Mouse (Mus musculus): Measurements from ENCODE around the gene Fam207a. TPM values are rescaled to one million over a fixed set of nuclear protein-coding genes. Genes with fewer than 3 reads are reported as not detected.

Gene Fam207a
- polyA plus RNA-seq, 1 experiment, result not detected

DNA sequence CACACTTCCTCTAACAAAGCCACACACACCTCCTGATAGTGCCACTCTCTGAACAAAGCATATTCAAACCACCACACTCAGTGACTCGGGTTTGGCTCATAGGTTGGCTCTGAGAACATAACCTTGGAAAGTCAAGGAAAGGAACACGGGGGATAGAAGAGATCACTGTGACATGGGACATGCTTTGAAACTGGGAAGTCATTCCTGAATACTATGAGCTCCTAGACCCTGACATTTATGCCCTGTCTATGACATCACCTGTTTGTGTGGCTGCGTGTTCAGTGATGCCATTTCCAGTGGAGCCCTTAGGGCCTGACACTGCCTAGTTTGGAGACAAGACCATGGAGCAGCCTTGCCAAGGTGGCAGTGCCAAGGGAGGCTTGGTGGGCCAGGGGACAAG lies 57.9 kb downstream of the Fam207a start:
- 79% methylated on average over 3 of the region's 3 CpGs for WGBS
- H3K4me1 ChIP-seq (ENCODE audit: control insufficient read depth, insufficient read depth, low read length), result peaks cover 30% of the 10 kb centered on the region
- H3K27ac ChIP-seq (ENCODE audit: insufficient read depth, low read depth, low read length), result no peak overlapping the region
- no peak overlapping the region for H3K4me3 ChIP-seq (ENCODE audit: insufficient read depth, low read depth, low read length)
- TF ChIP-seq POLR2A (IDR thresholded peaks at IDR 0.05; ENCODE audit: insufficient read depth, low read depth, low read length) (no peak), CTCF (IDR thresholded peaks at IDR 0.05; ENCODE audit: insufficient read depth, low read depth, low read length) (no peak)

DNA sequence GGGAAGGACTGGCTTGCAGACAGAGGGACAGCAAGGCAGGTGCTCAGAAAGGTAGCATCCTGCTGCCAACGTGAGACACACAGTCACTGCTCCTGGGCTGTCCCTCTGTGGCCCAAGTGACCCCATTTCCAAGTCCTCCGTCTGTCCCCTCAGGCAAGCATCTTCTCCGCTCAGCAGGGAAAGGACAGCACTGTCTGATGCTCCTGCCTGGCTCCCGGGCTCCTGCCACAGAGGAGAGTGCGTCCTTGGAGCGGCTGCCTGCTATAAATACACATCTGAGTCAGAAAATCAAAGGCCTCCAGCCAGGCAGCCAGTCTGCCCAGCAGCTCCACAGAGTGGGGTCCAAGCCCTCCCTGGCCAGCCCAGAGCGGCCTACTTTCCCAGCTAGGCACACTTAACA lies 59.1 kb downstream of the Fam207a start:
- Histone ChIP-seq H3K27ac (ENCODE audit: insufficient read depth, low read depth, low read length) (peak overlapping the region; percentile 70), H3K4me3 (ENCODE audit: insufficient read depth, low read depth, low read length) (no peak overlapping the region), H3K4me1 (ENCODE audit: control insufficient read depth, insufficient read depth, low read length) (peaks cover 30% of the 10 kb centered on the region)
- 45% methylated on average over 7 of the region's 7 CpGs for WGBS
- no peak for TF ChIP-seq POLR2A (IDR thresholded peaks at IDR 0.05; ENCODE audit: insufficient read depth, low read depth, low read length)
- no peak for TF ChIP-seq CTCF (IDR thresholded peaks at IDR 0.05; ENCODE audit: insufficient read depth, low read depth, low read length)

DNA sequence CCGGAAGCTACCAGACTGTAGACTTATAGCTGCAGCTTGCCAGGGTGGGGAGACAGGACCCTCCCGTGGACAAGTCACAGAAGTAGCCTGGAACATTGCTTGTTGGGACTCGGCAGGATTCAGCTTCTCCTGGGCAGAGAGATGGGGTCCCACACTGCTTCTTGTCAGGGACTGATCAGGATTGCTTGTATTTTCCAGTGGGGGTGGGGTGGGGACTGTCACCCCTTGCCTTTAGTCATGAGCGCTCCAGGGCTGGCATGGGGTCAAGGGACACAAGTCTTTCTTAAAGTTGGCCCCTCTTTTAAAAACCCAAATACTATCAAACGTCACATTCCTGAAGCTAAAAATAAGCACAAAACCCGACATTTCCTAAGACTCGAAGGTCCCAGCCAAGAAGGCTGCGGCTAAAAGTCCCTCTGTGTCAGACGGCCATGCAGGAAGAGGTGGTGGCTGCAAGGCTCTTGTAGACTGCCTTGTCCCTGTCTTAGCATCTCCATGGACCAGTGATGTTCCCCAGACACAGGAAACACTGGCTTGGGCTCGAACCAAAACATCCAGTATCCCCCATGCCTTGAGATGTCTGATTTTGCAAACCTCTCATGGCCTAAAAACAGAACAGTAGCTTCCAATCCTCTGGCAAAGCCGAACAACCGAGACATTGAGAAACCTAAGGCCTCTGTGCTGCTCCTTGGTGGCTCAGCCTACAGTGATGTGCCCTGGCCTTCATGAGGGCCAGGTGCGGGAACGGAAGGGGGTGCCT lies 60.2 kb downstream of the Fam207a start:
- H3K27ac ChIP-seq (ENCODE audit: insufficient read depth, low read depth, low read length), result peak overlapping the region; percentile 70; the same call in 1 of the 2 replicates
- TF ChIP-seq POLR2A (IDR thresholded peaks at IDR 0.05; ENCODE audit: insufficient read depth, low read depth, low read length) (no peak), CTCF (IDR thresholded peaks at IDR 0.05; ENCODE audit: insufficient read depth, low read depth, low read length) (no peak)
- WGBS, result 79% methylated on average over 14 of the region's 14 CpGs

DNA sequence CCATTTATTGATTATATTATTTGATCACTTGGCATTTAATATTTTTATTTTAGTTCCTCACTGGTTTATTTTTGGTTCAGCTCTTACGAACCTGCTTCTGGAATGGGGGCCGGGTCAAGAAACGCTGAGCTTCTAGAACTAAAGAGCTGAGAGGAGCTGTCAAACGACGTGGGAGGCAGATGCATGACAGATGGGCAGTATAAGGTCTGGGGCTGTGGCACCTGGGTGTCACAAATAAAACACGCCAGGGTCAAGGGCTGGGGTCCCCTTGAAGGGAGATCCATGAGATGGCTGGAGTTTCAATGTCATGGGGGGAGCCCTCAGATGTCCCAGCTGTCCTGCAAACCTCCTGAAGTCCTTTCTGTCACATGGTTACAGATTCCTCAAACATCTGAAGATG lies 60.8 kb downstream of the Fam207a start:
- TF ChIP-seq POLR2A (IDR thresholded peaks at IDR 0.05; ENCODE audit: insufficient read depth, low read depth, low read length) (no peak), CTCF (IDR thresholded peaks at IDR 0.05; ENCODE audit: insufficient read depth, low read depth, low read length) (no peak)
- no peak overlapping the region for H3K4me3 ChIP-seq (ENCODE audit: insufficient read depth, low read depth, low read length)
- H3K4me1 ChIP-seq (ENCODE audit: control insufficient read depth, insufficient read depth, low read length), result peaks cover 36% of the 10 kb centered on the region
- WGBS, result 89% methylated on average over 6 of the region's 6 CpGs
- no peak overlapping the region for H3K27ac ChIP-seq (ENCODE audit: insufficient read depth, low read depth, low read length)

More for the DNA sequence above, 60.2 kb downstream of the Fam207a start:
- Histone ChIP-seq H3K4me1 (ENCODE audit: control insufficient read depth, insufficient read depth, low read length) (peaks cover 34% of the 10 kb centered on the region), H3K4me3 (ENCODE audit: insufficient read depth, low read depth, low read length) (no peak overlapping the region)

DNA sequence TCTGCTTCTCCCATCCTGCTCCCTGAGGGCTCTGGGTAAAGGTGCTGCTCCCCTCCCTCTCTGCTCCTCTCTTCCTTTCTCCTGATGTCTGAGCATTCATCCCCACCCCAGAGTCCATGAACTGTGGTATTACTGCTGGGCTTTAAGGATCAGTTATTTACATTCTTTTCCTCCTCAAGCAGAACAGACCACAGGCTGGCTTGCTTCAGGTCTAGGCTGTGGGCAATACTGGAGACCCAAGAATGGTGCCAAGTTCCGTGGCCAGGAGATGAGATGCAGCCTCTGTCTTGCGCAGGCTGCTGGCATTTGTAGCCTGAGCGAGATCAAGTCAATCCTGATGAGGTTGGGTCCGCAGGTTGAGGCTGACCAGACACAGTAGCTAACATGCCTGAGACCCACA lies 63.8 kb downstream of the Fam207a start:
- WGBS, result 97% methylated on average over 4 of the region's 4 CpGs
- Histone ChIP-seq H3K27ac (ENCODE audit: insufficient read depth, low read depth, low read length) (no peak overlapping the region), H3K4me1 (ENCODE audit: control insufficient read depth, insufficient read depth, low read length) (peaks cover 46% of the 10 kb centered on the region), H3K4me3 (ENCODE audit: insufficient read depth, low read depth, low read length) (no peak overlapping the region)
- no peak for TF ChIP-seq POLR2A (IDR thresholded peaks at IDR 0.05; ENCODE audit: insufficient read depth, low read depth, low read length)
- TF ChIP-seq CTCF (IDR thresholded peaks at IDR 0.05; ENCODE audit: insufficient read depth, low read depth, low read length), result no peak

DNA sequence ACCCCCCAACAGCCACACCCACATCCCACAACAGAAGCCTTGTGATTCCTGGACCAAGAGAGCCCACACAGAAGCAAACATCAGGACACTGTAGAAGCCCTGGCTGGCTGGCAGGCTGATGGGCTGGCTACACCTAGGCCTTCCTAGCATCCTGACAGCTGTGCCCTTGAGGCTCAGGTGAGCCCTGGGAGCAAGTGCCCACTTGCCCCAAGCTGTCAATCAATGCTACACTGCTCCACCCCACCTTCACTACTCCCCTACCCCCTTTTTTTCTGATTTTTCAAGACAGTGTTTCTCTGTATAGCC lies 65.5 kb downstream of the Fam207a start:
- Histone ChIP-seq H3K4me1 (ENCODE audit: control insufficient read depth, insufficient read depth, low read length) (peaks cover 28% of the 10 kb centered on the region), H3K4me3 (ENCODE audit: insufficient read depth, low read depth, low read length) (no peak overlapping the region), H3K27ac (ENCODE audit: insufficient read depth, low read depth, low read length) (peak overlapping the region; percentile 12; the same call in 1 of the 2 replicates)
- no peak for TF ChIP-seq CTCF (IDR thresholded peaks at IDR 0.05; ENCODE audit: insufficient read depth, low read depth, low read length)
- no peak for TF ChIP-seq POLR2A (IDR thresholded peaks at IDR 0.05; ENCODE audit: insufficient read depth, low read depth, low read length)

DNA sequence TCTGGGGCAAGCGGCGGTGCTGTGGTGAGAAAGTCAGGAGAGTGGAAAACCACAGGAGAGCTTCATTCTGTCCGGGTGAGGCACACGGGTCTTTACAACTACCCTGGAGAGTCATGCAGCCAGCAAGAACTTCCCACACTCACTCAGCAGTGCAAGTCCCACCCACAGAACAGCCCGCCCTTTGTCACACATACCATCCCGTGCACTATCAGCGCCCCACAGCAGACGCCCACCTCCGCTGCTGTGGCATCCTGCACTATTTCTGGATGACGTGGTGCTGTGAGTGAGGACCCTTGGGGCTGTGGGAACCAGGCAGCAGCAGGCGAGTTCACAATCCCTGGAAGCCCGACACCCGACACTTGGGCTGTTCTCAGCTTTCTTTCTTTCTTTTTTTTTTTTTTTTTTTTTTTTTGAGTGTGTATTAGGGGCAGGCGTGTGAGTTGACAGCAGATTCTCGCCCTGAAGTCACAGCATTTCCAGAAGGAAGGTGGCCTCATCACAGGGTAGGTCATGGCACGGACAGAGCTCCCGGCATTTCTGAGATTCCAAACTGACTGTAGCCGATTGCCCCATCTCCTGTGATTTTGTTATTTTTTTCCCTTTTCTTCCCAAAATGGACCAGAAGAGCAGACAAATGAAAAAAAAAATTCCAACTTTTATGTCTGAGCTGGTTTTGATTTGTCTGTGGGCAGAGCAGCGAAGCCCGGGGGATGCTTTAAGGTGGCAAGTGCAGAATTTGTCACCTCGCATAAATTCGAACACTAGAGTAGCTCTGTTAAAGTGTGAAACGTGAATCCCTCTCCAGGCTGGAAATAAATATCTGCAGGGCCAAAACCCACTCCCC lies 66.0 kb downstream of the Fam207a start:
- peak overlapping the region; percentile 22; the same call in 1 of the 2 replicates for H3K4me3 ChIP-seq (ENCODE audit: insufficient read depth, low read depth, low read length)
- H3K27ac ChIP-seq (ENCODE audit: insufficient read depth, low read depth, low read length), result peak overlapping the region; percentile 23
- peaks cover 24% of the 10 kb centered on the region for H3K4me1 ChIP-seq (ENCODE audit: control insufficient read depth, insufficient read depth, low read length)
- TF ChIP-seq POLR2A (IDR thresholded peaks at IDR 0.05; ENCODE audit: insufficient read depth, low read depth, low read length) (no peak), CTCF (IDR thresholded peaks at IDR 0.05; ENCODE audit: insufficient read depth, low read depth, low read length) (no peak)
- 33% methylated on average over 23 of the region's 23 CpGs for WGBS

DNA sequence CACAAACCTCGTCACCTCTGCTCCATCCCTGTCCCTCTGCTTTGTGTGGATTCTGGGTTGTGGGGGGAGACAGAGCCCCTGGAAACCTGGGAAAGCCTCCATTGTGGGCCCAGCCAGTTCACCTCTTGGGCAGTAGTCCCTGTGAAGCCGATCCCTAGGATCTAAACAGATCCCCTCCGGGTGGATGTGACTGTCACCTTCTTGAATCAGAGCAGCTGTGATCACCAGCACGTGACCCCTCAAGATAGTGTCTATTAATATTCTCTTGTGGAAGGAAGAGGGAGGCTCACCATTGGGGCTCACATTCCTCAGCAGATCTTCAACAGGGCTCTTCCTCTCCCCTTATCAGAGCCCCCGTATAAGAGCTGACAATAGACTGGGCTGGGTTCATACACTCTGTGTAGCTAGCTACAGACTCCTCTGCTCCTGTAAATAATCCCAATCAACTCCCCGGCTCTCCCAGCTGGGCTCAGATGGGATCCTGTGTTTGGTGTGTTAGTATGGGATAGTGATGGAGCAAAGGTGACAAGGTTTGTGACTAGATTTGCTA lies 66.8 kb downstream of the Fam207a start:
- Histone ChIP-seq H3K4me1 (ENCODE audit: control insufficient read depth, insufficient read depth, low read length) (peaks cover 24% of the 10 kb centered on the region), H3K4me3 (ENCODE audit: insufficient read depth, low read depth, low read length) (no peak overlapping the region), H3K27ac (ENCODE audit: insufficient read depth, low read depth, low read length) (peak overlapping the region; percentile 23)
- 46% methylated on average over 6 of the region's 6 CpGs for WGBS
- TF ChIP-seq POLR2A (IDR thresholded peaks at IDR 0.05; ENCODE audit: insufficient read depth, low read depth, low read length), result no peak
- TF ChIP-seq CTCF (IDR thresholded peaks at IDR 0.05; ENCODE audit: insufficient read depth, low read depth, low read length), result no peak

DNA sequence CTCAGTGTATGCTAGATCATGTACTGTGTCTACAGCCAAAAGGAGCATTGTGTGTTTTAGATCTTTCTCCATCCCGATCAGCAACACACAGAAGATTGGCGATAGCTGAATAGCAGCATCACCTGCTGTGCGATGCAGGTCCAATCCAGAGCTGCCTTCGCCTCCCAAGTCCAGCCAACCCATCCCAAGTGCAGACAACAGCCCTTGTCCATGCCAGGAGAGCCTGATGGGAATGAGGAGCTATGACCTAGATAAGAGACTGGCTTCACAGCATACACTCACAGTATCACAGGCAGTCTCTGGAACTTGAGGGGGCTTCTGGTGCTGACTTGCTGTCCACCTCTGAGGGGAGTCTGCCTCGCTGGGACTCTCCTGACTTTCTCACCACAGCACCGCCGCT lies 67.4 kb downstream of the Fam207a start:
- H3K4me3 ChIP-seq (ENCODE audit: insufficient read depth, low read depth, low read length), result no peak overlapping the region
- H3K27ac ChIP-seq (ENCODE audit: insufficient read depth, low read depth, low read length), result 0 out of 2 replicates have a peak overlapping the region, but pooled peaks have one; percentile 32
- H3K4me1 ChIP-seq (ENCODE audit: control insufficient read depth, insufficient read depth, low read length), result peaks cover 24% of the 10 kb centered on the region
- 74% methylated on average over 7 of the region's 7 CpGs for WGBS
- TF ChIP-seq CTCF (IDR thresholded peaks at IDR 0.05; ENCODE audit: insufficient read depth, low read depth, low read length) (no peak), POLR2A (IDR thresholded peaks at IDR 0.05; ENCODE audit: insufficient read depth, low read depth, low read length) (no peak)

Data from olfactory bulb, adult 2 months (tissue).